Mouse (Mus musculus) CD8-positive naive resting alpha-beta T cell, adult 2 months (primary cell): Measurements from ENCODE around the gene Plekha6.
"Not testable (repeated sequence)": the region's sequence is repeated elsewhere in the genome, so short reads cannot be mapped to it uniquely, and the experiment has no call there.

Source experiments
- DNase-seq, 2 experiments: peaks; one replicate each; pipeline ENCODE4 v3.0.0; 2022; ENCODE audit warnings: low read depth in 2 of 2, low spot score in 2 of 2

Gene Plekha6

GRCm38 (mm10) chr1:133315775-133316174 lies 151.8 kb downstream of the Plekha6 start:
- DNase-seq = no peak

GRCm38 (mm10) chr1:133316577-133316976 lies 152.6 kb downstream of the Plekha6 start:
- no peak for DNase-seq

GRCm38 (mm10) chr1:133317149-133317548 lies 153.1 kb downstream of the Plekha6 start:
- DNase-seq = no peak

GRCm38 (mm10) chr1:133321267-133321925 lies 157.4 kb downstream of the Plekha6 start, which contains the start of gene Kiss1:
Kiss1 (plus strand) TSS chr1:133321875.
- DNase-seq = no peak

GRCm38 (mm10) chr1:133323333-133323732 lies 159.3 kb downstream of the Plekha6 start:
- no peak for DNase-seq

GRCm38 (mm10) chr1:133325951-133326350 lies 161.9 kb downstream of the Plekha6 start:
- no peak for DNase-seq

GRCm38 (mm10) chr1:133327094-133327493 lies 163.1 kb downstream of the Plekha6 start:
- DNase-seq = no peak

- no peak for DNase-seq
These were observed 164.3 kb downstream of the Plekha6 start for GRCm38 (mm10) chr1:133328299-133328795.

GRCm38 (mm10) chr1:133328896-133329637 lies 165.1 kb downstream of the Plekha6 start:
- no peak for DNase-seq

GRCm38 (mm10) chr1:133329638-133329964 lies 165.6 kb downstream of the Plekha6 start:
- DNase-seq = no peak

- no peak for DNase-seq
These were observed 167.1 kb downstream of the Plekha6 start for GRCm38 (mm10) chr1:133331142-133331541.

- DNase-seq = no peak
These were observed 168.8 kb downstream of the Plekha6 start for GRCm38 (mm10) chr1:133332656-133333430.

GRCm38 (mm10) chr1:133333937-133334336 lies 169.9 kb downstream of the Plekha6 start:
- no peak for DNase-seq

- DNase-seq = not testable (repeated sequence)
These were observed 176.4 kb downstream of the Plekha6 start for GRCm38 (mm10) chr1:133340403-133340802.

GRCm38 (mm10) chr1:133344357-133344756 lies 180.3 kb downstream of the Plekha6 start:
- DNase-seq = no peak

GRCm38 (mm10) chr1:133346531-133346930 lies 182.5 kb downstream of the Plekha6 start:
- DNase-seq = no peak

GRCm38 (mm10) chr1:133347226-133347625 lies 183.2 kb downstream of the Plekha6 start:
- DNase-seq = no peak

- DNase-seq = no peak
These were observed 183.9 kb downstream of the Plekha6 start for GRCm38 (mm10) chr1:133347693-133348520.

GRCm38 (mm10) chr1:133350210-133350609 lies 186.2 kb downstream of the Plekha6 start, which contains the start of gene Ren1:
Ren1 (plus strand) TSS chr1:133350510.
- DNase-seq = no peak

GRCm38 (mm10) chr1:133351762-133352161 lies 187.8 kb downstream of the Plekha6 start:
- DNase-seq = no peak
